Mouse (Mus musculus): Measurements from ENCODE around the gene Slc45a3.

DNA sequence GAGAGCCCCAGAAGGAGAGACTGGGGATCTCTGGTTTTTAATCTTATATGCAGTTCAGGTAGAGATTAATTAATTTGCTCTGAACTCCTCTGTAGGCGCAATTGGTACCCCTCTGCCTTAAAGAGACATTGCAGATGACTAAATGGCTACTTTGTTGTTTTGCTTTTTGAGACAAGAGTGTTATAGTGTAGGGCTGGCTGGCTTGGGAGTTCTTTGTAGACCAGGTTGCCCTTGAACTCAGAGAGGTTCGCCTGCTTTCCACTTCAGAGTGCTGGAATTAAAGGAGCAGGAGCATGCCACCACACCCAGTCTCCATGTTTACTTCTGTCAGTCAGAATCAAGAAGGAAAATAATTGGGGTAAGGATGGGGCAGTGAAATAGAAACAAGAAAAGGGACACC lies 40.3 kb downstream of the Slc45a3 start:
- TF ChIP-seq POLR2A (IDR thresholded peaks at IDR 0.05; ENCODE audit: borderline replicate concordance, insufficient read depth, low read length) (no peak), CTCF (IDR thresholded peaks at IDR 0.05; ENCODE audit: borderline replicate concordance, insufficient read depth, low read depth, low read length) (no peak)
